Mouse (Mus musculus) kidney, adult 2 months (tissue): Measurements from ENCODE around the gene Hpn. TPM values are rescaled to one million over a fixed set of nuclear protein-coding genes. Genes with fewer than 3 reads are reported as not detected.
A peak's percentile ranks its signal among the peaks of the same experiment; 100 is the strongest.

Experiments
- DNase-seq: peaks from one replicate; pipeline ENCODE4 v3.0.0; 2021
- H3K27ac ChIP-seq: fragments of 200-500 bp; 2 replicates; pipeline ENCODE4 v1.5.1; 2012; ENCODE audit warnings: low read depth, low read length, control low read depth, inconsistent platforms; ENCODE audit not compliant: insufficient read depth
- H3K27me3 ChIP-seq: fragments of 200-500 bp; replicated peaks from 2 replicates; pipeline ENCODE4 v1.6.1; 2012; ENCODE audit warnings: mild to moderate bottlenecking, moderate library complexity, low read length, inconsistent platforms; ENCODE audit not compliant: control insufficient read depth, insufficient read depth
- H3K36me3 ChIP-seq: fragments of 200-500 bp; 2 replicates; pipeline ENCODE4 v1.6.1; 2012; ENCODE audit warnings: mild to moderate bottlenecking, moderate library complexity, low read length, inconsistent platforms; ENCODE audit not compliant: control insufficient read depth, insufficient read depth
- H3K4me1 ChIP-seq: fragments of 200-500 bp; 2 replicates; pipeline ENCODE4 v1.6.1; 2011; ENCODE audit warnings: low read length; ENCODE audit not compliant: control insufficient read depth, insufficient read depth
- H3K4me3 ChIP-seq: fragments of 200-500 bp; 2 replicates; pipeline ENCODE4 v1.5.1; 2011; ENCODE audit warnings: mild to moderate bottlenecking, low read depth, low read length, control low read depth; ENCODE audit not compliant: insufficient read depth
- CTCF ChIP-seq: fragments of 200-500 bp; conservative IDR thresholded peaks from 2 replicates; pipeline ENCODE4 v1.5.1; 2011; ENCODE audit warnings: low read depth, mild to moderate bottlenecking, control low read depth, low read length, moderate library complexity, mixed read lengths; ENCODE audit not compliant: insufficient read depth, insufficient read length
- POLR2A ChIP-seq: fragments of 200-500 bp; IDR thresholded peaks from one replicate; pipeline ENCODE4 v1.6.1; 2011; ENCODE audit warnings: low read depth, low read length, control low read depth
- WGBS: fragments of 180-500 bp; shearing (Covaris S2); methylation state at CpG from one replicate; pipeline ENCODE4 v1.1.7; 2018; 5-methylcytosine and 5-hydroxymethylcytosine counted together
- polyA plus RNA-seq: library from polyadenylated mRNA; depleted of rRNA; stranded (reverse); fragments of >200 nt; gene quantifications from 2 replicates; pipeline ENCODE4 v1.2.3, GENCODE M21; 2012; rRNA removed

Hpn gene
- 626 and 739 TPM in 2 replicates for polyA plus RNA-seq

DNA sequence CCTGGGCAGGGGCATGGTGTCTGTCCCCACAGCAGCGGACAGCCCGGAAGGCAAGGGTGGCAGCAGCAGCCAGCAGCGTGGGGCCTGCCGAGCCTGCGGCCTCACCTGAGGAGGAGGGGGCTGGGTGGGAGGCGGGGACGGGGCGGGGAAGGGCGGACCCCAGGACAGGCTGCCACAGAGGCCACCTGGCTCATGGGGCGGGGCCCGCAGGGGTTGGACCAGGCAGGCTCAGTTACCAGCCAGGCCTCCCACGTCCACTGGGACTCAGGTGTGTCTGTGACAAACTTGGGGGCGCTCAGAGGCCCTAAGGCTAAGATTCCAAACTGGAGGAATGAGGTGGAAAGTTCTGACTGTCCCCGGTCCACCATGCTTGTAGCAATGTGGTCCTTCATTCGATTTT is at the start of gene Hpn:
Gene Hpn, minus strand, starts transcription at position 109 of the 400 bp plus-strand sequence.
- peaks cover 30% of the 10 kb centered on the region for H3K4me1 ChIP-seq
- WGBS = 13% methylated on average over 15 of the region's 15 CpGs
- H3K27me3 ChIP-seq = no peaks in the 10 kb centered on the region
- DNase-seq = peak; percentile 94
- H3K27ac ChIP-seq = peak within 1 kb of the TSS; percentile 96
- no peaks in the 10 kb centered on the region for H3K36me3 ChIP-seq
- H3K4me3 ChIP-seq = peak within 1 kb of the TSS; percentile 70
- TF ChIP-seq CTCF = no peak
- TF ChIP-seq POLR2A = peak; percentile 41

DNA sequence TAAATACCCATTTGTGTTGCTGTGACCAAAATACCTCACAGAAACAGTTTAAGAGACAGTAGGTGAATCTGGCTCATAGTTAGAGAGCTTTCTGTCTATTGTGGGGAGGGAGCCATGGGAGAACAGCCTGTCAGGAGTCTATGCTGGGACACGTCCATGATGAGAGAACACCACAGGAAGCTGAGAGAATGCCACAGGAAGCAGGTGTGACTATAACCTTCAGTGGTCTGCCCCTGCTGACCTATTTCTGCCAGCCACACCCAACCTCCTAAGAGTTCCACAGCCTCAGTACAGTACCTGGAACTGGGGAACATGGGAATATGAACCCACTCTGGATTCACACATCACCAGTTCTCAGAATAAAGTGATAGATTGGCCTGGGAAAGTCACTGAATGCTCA is 49.7 kb upstream of the Hpn start:
- DNase-seq = no peak
- H3K27me3 ChIP-seq = no peaks in the 10 kb centered on the region
- H3K4me1 ChIP-seq = no peaks in the 10 kb centered on the region
- H3K36me3 ChIP-seq = no peaks in the 10 kb centered on the region
- WGBS = 82% methylated on average over 1 of the region's 1 CpGs
- TF ChIP-seq CTCF (no peak), POLR2A (no peak)
- H3K4me3 ChIP-seq = no peak overlapping the region
- H3K27ac ChIP-seq = no peak overlapping the region

DNA sequence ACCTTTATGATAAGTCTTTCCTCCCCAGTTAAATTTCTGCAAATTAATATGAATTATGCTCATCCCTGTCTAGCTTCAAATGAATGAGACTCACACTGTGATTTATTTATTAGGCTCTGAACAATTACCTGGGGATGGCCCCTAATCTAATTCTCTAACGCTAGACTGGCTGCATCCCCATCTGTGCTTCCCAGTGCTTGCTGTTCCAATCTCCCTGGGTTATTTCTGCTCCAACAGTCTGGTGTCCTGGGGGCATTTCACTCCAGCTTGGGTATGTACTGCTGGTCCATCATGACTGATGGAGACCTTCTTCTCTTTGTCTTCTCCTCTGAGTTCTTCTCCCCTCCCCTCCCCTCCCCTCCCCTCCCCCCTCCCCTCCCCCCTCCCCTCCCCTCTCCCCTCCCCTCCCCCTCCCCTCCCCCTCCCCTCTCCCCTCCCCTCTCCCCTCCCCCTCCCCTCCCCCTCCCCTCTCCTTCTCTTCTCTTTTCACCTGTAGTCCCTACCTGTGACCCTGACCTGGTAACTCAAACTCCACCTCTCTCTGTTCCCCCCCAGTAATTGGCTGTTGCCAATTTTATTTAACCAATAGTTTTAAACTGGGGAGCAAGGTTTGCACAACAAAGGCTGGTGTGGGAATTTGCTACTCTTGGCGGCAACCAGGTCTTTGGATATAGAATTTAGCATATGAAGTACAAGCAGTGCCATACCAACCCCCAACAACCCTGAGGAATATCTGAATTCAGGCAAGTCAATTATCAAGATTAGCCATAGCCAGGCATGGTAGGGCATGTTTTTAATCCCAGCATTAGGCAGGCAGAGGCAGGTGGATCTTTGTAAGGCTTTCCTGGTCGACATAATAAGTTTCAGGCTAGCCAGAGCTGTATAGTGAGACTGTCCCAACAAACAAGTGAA is 48.8 kb upstream of the Hpn start:
- Histone ChIP-seq H3K27ac (no peak overlapping the region), H3K4me1 (no peaks in the 10 kb centered on the region), H3K4me3 (no peak overlapping the region), H3K27me3 (no peaks in the 10 kb centered on the region), H3K36me3 (no peaks in the 10 kb centered on the region)
- 72% methylated on average over 3 of the region's 3 CpGs for WGBS
- DNase-seq = no peak
- no peak for TF ChIP-seq CTCF
- no peak for TF ChIP-seq POLR2A

DNA sequence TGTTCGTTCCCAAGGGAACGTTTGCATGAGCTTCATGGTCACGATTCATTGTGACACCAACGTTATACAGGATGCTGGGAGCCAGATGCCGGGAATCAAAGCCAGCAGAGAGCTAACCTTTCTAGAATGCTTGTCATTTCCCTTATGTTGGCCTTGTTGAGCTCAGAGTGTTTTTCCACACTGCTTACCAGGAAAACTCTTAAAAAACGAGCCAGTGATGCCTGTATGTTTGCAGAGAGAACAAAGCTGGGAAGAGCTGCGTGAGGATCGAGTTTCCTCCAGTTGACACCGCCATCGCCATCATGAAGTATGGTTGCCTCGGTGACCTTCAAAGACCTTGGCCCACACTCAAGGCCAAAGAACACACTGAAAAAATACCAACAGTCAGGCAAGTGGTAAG is 47.2 kb upstream of the Hpn start:
- H3K27me3 ChIP-seq = no peaks in the 10 kb centered on the region
- TF ChIP-seq POLR2A (no peak), CTCF (no peak)
- peak; percentile 72 for DNase-seq
- H3K4me1 ChIP-seq = no peaks in the 10 kb centered on the region
- H3K27ac ChIP-seq = no peak overlapping the region
- 33% methylated on average over 11 of the region's 11 CpGs for WGBS
- H3K4me3 ChIP-seq = no peak overlapping the region
- no peaks in the 10 kb centered on the region for H3K36me3 ChIP-seq

DNA sequence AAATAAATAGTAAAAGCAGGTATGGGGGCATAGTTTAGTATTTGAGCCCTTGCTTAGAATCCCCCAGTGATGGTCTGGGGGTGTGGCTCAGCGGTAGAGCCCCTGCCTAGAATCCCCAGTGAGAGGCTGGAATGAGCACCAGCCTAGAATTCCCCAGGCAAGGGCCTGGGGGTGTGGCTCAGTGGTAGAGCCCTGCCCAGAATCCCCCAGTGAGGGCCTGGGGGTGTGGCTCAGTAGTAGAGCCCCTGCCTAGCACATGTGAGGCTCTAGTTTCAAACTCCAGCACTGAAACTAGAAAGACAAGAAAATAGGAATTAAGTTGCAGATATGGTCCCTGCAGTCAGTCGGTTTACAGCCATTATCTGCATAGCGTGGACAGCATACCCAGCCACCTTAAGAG is 46.7 kb upstream of the Hpn start:
- no peak overlapping the region for H3K4me3 ChIP-seq
- H3K27ac ChIP-seq = peak overlapping the region; percentile 27; the same call in 1 of the 2 replicates
- no peaks in the 10 kb centered on the region for H3K36me3 ChIP-seq
- WGBS = 63% methylated on average over 3 of the region's 3 CpGs
- H3K4me1 ChIP-seq = no peaks in the 10 kb centered on the region
- no peak for DNase-seq
- no peak for TF ChIP-seq CTCF
- TF ChIP-seq POLR2A = no peak
- H3K27me3 ChIP-seq = no peaks in the 10 kb centered on the region

DNA sequence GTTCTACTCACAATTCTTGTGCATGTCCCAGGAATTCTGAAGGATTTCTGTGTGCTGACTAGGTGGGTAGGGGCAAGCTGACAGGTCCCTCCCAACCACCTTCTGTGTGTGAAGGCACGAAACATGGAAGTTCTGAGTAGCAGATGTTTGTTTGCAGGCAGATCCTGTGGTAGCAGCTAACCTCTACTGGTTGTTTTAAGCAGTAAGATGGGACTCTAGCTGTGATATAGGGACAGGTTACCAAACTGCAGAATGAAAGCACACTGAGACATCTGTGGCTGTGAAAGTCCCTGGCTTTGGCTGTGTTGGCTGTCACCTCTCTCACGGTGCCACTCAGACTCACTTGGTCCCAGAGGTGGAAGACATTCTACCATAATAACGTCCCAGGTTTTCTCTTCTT is 46.2 kb upstream of the Hpn start:
- Histone ChIP-seq H3K27me3 (no peaks in the 10 kb centered on the region), H3K36me3 (no peaks in the 10 kb centered on the region), H3K4me1 (no peaks in the 10 kb centered on the region), H3K4me3 (no peak overlapping the region), H3K27ac (no peak overlapping the region)
- DNase-seq = no peak
- WGBS = 87% methylated on average over 3 of the region's 3 CpGs
- no peak for TF ChIP-seq CTCF
- TF ChIP-seq POLR2A = no peak

DNA sequence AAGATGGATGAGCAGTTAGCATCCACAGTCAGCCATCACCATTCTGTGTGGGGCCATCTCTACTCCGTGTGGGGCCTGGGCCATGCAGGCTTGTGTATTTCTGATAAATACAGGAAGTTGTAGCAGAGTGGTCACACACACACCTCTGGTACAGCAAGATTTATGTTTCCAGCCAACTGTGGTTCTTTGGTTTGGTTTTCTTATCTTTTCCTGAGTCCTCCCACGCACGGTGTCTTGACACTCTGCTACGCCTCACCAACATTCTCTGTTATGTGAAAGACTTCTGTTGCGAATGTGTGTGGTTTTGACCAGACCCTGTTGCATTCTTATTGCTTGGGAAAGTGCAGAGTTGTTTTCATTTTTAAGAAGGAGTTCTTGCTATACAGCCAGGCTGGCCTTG is 45.7 kb upstream of the Hpn start:
- no peak overlapping the region for H3K27ac ChIP-seq
- TF ChIP-seq CTCF (no peak), POLR2A (no peak)
- H3K27me3 ChIP-seq = no peaks in the 10 kb centered on the region
- 44% methylated on average over 5 of the region's 5 CpGs for WGBS
- H3K36me3 ChIP-seq = no peaks in the 10 kb centered on the region
- H3K4me1 ChIP-seq = peaks cover 2% of the 10 kb centered on the region; the same call in 1 of the 2 replicates
- no peak overlapping the region for H3K4me3 ChIP-seq
- DNase-seq = no peak
